15 mouse cellular contexts compared by ENCODE assay signal in genomic region chr13:92884930-92885329, GRCm38 (mm10).
"Had no signal": no experiment of that assay in that cellular context is flagged by ENCODE, and none has a peak within 500 bp of the region (broad histone marks: within the 10 kb centered on the region; RNA-seq: fewer than 3 reads in every experiment).

No protein-coding gene starts in this region.

- H3K4me3 ChIP-seq: kidney, embryonic 15.5 days; limb, embryonic 15.5 days; liver, embryonic 13.5 days; lung, embryonic 15.5 days; midbrain, embryonic 10.5 days; myocyte; neural tube, embryonic 15.5 days had no signal

- H3K27ac ChIP-seq: kidney, embryonic 15.5 days; limb, embryonic 15.5 days; liver, embryonic 13.5 days; lung, embryonic 15.5 days; midbrain, embryonic 10.5 days; neural tube, embryonic 15.5 days had no signal

- DNase-seq: kidney, adult 2 months; kidney, postnatal 14 days; layer of hippocampus, postnatal 36 days; liver, embryonic 13.5 days; liver, postnatal 0 days; midbrain, embryonic 14.5 days; spleen, adult 18-20 months; thymus, adult 18-20 months; thymus, postnatal 14 days had no signal
